Mouse (Mus musculus): ENCODE data around the gene Ddx46.
"Not testable (repeated sequence)": the region's sequence is repeated elsewhere in the genome, so short reads cannot be mapped to it uniquely, and the experiment has no call there.

Ddx46 gene

DNA sequence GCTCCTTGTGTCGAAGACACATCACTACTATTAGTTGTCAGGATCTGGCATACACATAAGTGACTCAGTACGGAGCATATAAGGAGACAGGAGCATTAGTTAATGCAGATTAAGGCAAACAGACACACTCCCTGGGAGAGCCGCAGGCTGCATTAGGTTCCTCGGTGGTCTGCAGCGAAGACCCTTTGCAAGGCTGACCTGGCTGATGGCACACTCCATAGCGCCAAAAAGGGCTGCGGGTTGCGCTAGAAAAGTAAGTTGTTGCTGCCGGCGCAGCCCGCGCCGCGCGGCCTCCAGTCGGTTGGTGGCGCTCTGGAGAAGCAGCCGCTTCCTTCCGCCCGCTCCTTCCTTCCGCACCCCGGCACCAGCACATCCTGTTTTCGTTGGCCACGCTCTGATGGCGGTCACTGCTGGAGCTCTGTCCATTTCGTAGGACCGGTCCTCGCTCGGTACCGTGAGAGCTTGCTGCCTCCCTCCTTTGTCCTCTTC, at the start of gene Ddx46:
TSS of gene Ddx46 (plus strand) at position 389 of the 489 bp plus-strand sequence.
- peak; percentile 85 for DNase-seq (ENCODE audit: low read depth, low spot score)

- DNase-seq (ENCODE audit: low read depth, low spot score) = no peak
Observed at GRCm38 (mm10) chr13:55591961-55592490, 42.8 kb upstream of the Ddx46 start.

GRCm38 (mm10) chr13:55592512-55593253, 42.1 kb upstream of the Ddx46 start:
- peak; percentile 91 for DNase-seq (ENCODE audit: low read depth, low spot score)

GRCm38 (mm10) chr13:55593254-55593747, 41.5 kb upstream of the Ddx46 start:
- DNase-seq (ENCODE audit: low read depth, low spot score) = no peak

DNA sequence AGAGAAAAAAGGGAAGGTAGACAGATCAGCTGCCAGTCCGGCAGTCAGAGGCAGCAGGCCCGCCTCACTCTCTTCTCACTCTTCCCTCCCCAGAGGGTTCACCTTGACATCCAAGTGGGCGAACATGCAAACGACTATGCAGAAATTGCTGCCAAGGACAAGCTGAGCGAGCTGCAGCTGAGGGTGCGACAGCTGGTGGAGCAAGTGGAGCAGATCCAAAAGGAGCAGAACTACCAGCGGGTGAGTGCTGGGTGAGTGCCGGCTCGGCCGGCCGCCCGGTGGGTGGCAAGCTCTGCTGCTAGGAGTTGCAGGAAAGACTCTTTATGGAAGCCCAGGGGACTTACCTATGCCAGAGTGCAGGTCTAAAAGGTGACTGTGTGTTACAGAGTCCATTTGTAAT, 39.5 kb upstream of the Ddx46 start:
- DNase-seq (ENCODE audit: low read depth, low spot score) = no peak

GRCm38 (mm10) chr13:55596802-55597201, 38.0 kb upstream of the Ddx46 start:
- DNase-seq (ENCODE audit: low read depth, low spot score) = no peak

GRCm38 (mm10) chr13:55599566-55600540, 35.0 kb upstream of the Ddx46 start, which contains the start of gene B4galt7:
TSS of gene B4galt7 (plus strand) at chr13:55599896.
- peak; percentile 81 for DNase-seq (ENCODE audit: low read depth, low spot score)

DNA sequence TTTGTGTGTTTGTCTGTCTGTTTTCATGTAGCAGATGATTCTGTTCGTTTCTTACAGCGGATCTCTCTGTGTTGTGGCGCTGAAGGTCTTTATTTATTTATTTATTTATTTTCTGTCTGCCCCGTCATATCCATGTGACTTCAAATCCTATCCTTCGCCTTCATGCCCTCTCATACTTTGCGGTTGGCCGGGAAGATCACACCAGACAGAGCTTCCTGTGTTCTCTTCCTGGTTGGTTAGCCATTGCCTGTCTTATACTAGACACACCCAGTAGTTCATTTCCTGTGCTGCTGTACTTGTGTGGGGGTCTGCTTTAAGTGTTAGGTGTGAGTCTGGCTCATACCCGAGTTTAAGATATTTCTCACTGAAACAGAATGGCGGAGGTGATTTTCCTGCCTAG, 34.2 kb upstream of the Ddx46 start:
- DNase-seq (ENCODE audit: low read depth, low spot score) = peak; percentile 73

DNA sequence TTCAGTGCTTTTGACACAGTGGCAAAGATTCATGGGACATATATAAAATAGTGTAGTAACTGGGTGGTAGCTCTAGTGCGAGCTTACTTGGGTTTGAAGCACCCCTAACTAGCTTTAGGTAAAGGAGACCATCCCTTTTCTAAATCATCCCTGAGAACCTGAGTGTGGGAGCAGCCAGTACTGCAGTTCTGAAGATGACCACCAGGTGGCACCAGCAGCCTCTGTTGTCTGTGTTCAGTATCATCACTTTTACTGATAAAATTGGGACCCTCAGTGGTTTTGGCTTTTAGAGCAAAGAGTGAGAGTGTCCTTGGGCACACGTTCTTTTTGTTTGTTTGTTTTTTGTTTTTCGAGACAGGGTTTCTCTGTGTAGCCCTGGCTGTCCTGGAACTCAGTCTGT, 33.2 kb upstream of the Ddx46 start:
- DNase-seq (ENCODE audit: low read depth, low spot score) = peak; percentile 88

- DNase-seq (ENCODE audit: low read depth, low spot score) = no peak
Observed at GRCm38 (mm10) chr13:55604606-55605005, 30.2 kb upstream of the Ddx46 start.

- no peak for DNase-seq (ENCODE audit: low read depth, low spot score)
Observed at GRCm38 (mm10) chr13:55606899-55607623, 27.8 kb upstream of the Ddx46 start.

DNA sequence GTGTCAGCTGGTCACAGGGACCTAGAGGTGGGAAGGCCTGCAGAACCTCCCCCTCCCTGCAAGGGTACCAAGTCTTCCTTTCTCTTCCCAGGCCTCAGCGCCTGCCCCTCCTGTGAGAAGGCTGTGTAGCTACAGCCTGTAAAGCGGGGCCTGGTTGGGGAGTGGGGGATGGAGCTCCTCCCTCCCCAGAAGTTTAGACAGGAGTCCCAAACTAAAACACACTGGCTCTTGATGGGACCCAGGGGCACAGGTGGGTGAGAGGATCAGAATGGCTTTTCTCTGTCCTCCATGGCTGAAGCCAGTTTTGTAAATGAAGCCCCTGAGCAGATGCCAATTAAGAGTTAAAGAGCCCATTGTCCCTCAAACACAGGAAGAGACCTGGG, 27.2 kb upstream of the Ddx46 start:
- DNase-seq (ENCODE audit: low read depth, low spot score) = no peak

- peak; percentile 51 for DNase-seq (ENCODE audit: low read depth, low spot score)
Observed at GRCm38 (mm10) chr13:55611996-55612395, 22.8 kb upstream of the Ddx46 start.

GRCm38 (mm10) chr13:55613471-55613870, 21.4 kb upstream of the Ddx46 start:
- no peak for DNase-seq (ENCODE audit: low read depth, low spot score)

DNA sequence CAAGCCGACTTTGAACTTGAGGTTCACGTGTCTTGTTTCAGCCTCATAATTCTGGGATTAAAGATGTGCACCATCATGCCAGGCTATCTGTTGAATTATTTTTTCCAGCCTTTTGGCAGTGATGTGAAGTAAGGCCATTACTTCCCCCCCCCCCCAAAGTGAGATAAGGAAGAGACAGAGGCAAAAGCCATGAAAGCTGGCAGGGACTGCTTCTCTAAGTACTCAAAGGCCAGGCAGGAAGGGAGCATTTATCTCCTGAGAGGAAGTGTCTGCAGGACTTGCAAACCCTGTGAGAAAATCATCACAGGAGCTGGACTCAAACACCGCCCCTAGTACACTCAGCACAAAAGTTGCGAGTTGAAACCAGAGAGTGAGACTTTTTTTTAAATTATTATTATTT, 15.5 kb upstream of the Ddx46 start:
- DNase-seq (ENCODE audit: low read depth, low spot score) = no peak

- no peak for DNase-seq (ENCODE audit: low read depth, low spot score)
Observed at GRCm38 (mm10) chr13:55620275-55620674, 14.6 kb upstream of the Ddx46 start.

DNA sequence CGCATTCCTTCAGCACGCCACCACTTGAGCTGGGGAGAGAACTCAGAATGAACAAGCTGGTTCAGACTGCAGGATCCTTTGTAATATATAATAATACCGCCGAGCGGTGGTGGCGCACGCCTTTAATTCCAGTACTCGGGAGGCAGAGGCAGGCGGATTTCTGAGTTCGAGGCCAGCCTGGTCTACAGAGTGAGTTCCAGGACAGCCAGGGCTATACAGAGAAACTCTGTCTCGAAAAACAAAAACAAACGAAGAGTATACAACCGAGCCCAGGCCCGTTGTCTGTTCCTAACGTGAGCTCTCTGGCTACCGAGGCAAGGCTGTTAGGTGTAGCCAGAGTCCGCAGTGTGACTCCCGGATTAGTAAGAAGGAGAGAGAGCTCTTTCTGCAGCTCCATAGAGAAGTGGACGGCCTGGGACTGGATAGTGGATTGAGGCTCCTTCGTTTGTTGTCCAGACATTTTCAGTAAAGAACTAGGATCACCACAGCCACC, 12.6 kb upstream of the Ddx46 start:
- DNase-seq (ENCODE audit: low read depth, low spot score) = not testable (repeated sequence)

DNA sequence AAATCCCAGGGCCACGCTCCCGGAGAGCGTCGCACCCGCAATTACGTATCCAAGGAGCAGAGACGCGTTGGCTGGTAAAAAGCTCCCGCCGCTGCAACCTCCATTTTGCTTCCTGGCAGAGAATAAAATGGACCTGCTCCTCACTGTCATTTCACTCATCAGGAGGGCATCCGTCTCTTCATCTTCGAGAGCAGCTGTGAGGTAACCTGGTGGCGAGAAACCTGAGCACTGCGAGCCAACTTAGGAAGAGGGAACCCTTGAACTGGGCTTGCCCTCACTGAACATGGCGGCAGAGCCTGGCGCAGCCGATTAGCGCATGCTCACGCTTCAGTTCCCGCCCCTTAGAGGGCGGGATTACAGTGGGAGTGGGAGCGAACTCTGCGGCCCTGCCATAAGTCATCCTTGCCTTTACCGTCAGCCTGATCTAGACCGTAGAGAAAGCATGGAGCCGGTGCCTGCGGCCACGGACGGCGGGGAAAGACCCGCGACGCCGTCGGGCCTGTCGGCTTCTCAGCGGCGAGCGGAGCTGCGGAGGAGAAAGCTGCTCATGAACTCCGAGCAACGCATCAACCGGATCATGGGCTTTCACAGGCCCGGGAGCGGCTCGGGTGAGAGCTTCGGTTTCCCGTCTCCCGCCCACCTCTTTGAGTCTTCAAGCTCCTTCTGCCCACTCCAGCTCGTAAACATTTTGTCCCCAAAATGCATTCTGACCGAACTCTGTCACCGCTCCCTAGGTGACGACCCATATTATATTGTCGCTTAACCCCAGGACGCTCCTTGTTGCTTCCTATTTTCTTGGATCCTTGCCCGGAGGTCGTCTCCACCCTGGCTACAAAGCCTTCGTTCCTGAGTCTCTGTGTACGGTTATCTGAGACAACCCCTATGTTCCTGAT, 11.9 kb upstream of the Ddx46 start, which contains the start of gene Caml:
TSS of gene Caml (plus strand) at position 357 of the 893 bp plus-strand sequence.
- DNase-seq (ENCODE audit: low read depth, low spot score) = peak; percentile 94

DNA sequence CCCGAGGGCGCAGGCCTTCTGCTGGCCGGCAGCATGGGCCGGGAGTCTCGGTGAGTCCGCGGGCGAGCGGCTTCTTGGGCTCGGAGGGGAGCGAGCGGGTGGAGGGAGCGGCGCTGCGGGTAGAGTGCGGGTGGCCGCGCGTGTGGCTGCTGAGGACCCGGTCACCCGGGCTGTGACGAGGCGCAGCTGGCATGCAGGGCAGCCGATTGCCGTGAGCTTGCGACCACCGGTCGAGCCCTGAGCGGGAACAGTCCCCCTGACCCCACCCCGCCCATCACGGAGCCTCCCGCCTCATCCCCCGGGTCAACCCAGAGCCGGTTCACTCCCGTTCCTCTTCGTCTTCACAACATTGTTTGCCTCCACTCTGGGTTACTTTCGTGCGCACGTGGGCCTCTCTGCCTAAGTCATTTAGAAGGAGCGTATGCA, 332 bp downstream of the Ddx46 start:
- peak; percentile 12 for DNase-seq (ENCODE audit: low read depth, low spot score)

Data from 3T3-L1 (cell line).